Mouse (Mus musculus) heart, postnatal 25 days (tissue): ENCODE measurements around the gene Gm26566. TPM values are rescaled to one million over a fixed set of nuclear protein-coding genes. Genes with fewer than 3 reads are reported as not detected.

Experiments used
- DNase-seq: peaks from one replicate; pipeline ENCODE4 v3.0.0; 2022; ENCODE audit warnings: low spot score
- intact Hi-C: fragments of 180-260 bp; cut with DNase I; formaldehyde crosslinking; loops from one replicate; pipeline ENCODE4 v1.15.1; 2025
- total RNA-seq, 2 experiments: library from RNA; stranded (reverse); gene quantifications; 2 replicates each; pipeline ENCODE4 v1.2.3; 2021

The Gm26566 gene
- total RNA-seq = under 1 TPM; 0.50 to 0.57 TPM

DNA sequence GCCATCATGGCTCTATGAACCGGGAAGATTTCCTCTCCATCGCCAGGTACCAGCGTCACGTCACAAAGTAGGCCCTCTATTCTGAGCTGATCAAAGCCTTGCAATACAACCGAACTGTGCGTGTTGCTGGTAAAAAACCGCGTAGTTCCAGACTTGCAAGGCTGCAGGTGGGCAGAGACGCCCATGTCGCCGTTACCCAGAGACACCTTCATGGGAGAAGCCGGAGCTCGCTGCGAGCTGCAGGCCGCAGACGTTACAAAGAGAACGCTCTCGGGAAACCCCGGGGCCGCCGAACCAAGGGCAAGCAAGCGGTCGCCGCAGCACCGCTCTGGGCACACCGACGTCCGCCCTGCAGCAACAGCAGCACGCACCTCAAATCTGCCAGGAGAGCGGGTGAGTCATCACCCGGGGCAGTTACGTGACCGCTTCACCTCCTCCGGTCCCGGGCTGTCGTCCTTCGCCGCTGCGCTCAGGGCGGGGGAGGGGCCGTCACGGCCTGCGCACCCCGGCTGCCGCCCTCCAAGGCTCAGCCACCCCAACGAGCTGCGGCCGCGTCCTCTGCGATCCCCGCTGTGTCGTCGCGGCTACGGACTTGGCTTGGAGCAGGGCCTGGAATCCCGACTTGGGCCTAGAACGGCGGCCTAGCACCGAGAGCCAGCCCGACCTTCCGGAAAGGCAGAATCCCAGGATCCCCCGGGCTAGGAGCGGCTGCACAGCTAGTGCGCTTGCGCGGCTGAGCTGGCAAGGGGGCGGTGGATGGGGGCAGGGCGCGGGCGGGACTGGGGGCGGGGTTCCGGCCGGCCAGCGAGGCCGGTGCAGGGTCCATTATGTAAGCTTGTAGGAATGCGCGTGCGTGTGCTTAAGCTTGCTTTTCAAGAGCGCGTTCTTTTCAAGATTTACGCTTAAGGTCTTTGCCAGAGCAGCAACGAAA lies at the start of gene Gm26566, which contains the start of gene Klhl9:
TSS of gene Gm26566 (plus strand) at position 15 of the 931 bp plus-strand sequence.
TSS of gene Klhl9 (minus strand) at position 675 of the 931 bp plus-strand sequence.
- DNase-seq = peak; percentile 84
- intact Hi-C loops = no loop called here

DNA sequence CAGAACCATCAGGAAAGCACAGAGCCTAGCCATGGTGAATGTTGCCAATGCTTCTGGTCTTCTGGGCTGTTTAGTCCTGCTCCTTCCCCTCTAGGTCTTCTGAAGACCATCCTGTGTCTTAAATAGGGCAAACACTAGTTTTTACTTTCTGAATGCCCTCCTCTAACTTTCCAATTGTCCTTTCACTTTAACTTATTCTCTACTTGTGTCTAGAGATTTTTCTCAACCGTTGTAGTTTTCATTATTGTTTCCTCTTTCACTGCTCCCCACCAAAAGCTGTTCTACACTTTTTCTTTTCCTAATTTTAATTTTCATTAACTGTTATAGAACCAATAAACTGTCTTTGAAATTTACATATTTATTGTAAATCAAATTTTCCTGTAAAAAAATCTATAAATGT lies 44.8 kb upstream of the Gm26566 start, which contains the start of gene Ifna16:
TSS of gene Ifna16 (minus strand) at position 101 of the 400 bp plus-strand sequence.
- intact Hi-C loops = no loop called here
- DNase-seq = no peak

DNA sequence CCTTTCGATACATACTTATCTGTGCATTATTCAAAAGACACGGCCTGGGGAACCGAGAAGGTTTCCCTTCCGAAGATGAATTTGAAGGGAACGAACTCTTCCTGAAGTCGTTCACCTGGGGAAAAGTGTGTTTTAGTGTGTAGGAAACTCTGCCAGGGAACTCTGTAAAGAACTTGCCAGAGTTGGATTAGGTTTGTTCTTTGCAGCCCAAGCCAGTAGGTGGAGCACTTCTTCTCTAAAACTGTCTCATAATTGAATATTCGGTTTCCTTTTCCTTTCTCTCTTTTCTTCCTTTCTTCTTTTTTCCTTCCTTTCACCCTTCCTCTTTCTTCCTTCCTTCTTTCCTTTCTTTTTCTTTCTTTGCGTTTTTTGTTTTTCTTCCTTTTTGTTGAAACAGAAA lies 41.2 kb upstream of the Gm26566 start:
- no peak for DNase-seq
- intact Hi-C loops = loop anchor here (5.0 kb wide), 1 partner anchor 142 kb away; no protein-coding TSS in a partner anchor

DNA sequence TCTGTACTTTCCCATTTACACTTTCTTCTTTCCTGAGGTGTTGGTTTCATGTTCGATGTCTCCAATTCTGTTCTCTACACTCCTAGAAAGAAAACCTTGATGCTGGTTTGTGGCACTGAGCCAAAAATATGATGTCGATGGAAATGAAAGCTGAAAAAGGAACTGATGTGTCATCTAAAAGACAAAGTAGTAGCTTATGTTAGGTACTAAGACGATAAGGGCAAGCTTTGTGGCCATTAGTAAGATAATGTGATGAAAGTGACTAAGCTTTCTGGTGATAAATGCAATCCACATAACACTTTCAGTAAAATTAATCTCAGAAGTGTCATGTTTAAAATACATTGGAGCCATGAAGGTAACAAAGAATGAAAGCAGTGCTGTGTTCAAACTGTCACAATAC lies 40.3 kb upstream of the Gm26566 start:
- DNase-seq = no peak
- intact Hi-C loops = loop anchor here (5.0 kb wide), 1 partner anchor 141 kb away; no protein-coding TSS in a partner anchor

DNA sequence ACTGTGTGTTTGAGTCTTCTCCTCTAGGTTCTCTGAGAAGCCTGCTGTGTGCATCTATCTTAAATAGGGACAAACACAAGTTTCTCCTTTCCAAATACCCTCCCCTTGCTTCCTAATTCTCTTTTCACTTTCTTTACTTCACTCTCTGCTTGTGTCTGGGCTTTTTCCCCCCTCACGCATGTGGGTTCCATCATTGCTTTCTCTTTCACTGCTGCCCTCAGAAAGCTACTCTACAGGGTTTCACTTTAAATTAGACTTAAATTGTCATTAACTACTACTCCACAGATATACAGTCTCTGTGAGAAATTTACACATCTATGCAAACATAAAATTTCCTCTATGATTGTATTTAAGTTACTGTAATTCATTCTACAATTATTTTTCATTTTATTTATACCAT lies 37.8 kb upstream of the Gm26566 start, which contains the start of gene Ifna2:
TSS of gene Ifna2 (minus strand) at position 101 of the 400 bp plus-strand sequence.
- intact Hi-C loops = loop anchor here (5.0 kb wide), 1 partner anchor 138 kb away; no protein-coding TSS in a partner anchor
- no peak for DNase-seq

DNA sequence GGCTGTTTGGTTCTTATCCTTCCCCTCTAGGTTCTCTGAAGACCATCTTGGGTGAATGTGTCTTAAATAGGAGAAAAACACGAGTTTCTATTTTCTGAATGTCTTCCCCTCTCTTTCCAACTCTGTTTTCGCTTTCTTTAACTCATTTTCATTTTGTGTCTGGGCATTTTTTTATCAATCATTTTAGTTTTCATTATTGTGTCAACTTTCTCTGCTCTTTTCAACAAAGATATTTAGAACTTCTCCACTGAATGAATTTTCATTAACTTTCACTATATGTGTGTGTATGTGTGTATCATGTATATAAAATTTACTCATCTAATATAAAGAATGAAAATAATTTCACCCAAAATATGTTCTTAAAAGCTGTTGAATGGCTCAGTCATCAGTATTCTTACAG lies 30.3 kb upstream of the Gm26566 start, which contains the start of gene Ifnab:
TSS of gene Ifnab (minus strand) at position 101 of the 400 bp plus-strand sequence.
- intact Hi-C loops = no loop called here
- no peak for DNase-seq

DNA sequence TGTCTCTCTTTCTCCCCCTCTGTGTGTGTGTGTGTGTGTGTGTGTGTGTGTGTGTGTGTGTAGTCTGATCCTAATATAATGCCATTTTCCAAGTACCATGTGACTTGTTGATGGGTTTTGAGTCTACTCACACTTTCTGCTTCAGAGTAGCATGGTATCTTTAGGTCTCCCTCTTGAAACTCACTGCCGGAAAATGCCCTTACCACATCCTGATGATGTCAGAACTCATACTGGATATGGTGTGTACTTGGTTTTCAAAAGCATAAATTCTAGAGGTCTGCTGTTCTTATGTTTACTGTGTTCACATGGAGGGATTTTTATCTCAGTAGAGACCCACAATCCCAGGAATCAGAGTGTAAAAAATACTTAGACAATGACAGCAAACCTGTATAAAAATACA lies 29.1 kb upstream of the Gm26566 start:
- DNase-seq = no peak
- intact Hi-C loops = no loop called here

DNA sequence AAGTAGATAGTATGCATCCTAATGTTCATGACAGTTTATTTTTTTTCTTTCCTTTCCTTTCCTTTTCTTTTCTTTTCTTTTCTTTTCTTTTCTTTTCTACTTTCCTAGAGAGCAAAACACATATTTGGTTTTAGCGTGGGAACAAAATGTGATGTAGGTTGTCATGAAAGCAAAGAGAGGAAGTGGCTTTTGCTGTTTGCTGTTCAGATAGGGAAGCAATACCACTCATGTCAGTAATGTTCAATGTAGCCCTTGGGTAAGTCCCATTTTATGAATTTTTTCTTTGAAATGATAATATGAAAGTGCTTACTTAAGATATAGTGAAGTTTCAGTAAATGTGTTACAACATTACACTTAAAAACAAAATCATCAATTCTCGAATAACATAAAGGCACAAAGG lies 28.2 kb upstream of the Gm26566 start:
- DNase-seq = no peak
- intact Hi-C loops = no loop called here

DNA sequence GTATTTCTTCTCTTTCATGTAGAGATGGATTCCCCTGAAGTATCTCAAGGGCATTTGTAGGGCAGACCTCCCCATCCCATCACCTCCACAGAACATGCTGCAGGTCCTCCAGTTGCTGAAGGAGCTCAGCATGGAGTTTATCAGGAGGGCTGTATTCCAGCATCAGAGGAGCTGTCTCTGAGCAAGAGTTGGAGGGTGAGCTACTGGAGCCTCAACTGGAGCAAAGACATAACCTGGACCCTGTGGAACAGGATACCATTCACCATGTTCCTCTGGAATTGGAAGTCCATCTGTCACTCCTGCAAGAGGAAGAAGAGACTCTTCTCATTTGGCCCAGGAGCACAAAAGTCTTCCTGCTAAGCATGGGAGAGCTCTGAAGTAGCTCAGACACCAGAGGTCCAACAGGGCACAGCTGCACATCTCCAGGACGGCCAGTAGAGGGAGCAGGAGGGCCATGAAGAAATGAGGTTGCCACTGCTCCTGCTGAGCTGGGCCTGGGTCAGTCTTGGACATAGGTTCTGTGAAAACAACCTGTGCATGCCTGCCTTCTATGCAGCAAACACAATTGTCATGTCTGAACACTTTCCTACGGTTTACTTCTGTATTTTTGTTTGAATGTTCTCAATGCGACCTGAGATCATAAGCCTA lies 25.2 kb upstream of the Gm26566 start:
- intact Hi-C loops = loop anchor here (1.0 kb wide), 1 partner anchor 32 kb away; no protein-coding TSS in a partner anchor
- peak; percentile 26 for DNase-seq

DNA sequence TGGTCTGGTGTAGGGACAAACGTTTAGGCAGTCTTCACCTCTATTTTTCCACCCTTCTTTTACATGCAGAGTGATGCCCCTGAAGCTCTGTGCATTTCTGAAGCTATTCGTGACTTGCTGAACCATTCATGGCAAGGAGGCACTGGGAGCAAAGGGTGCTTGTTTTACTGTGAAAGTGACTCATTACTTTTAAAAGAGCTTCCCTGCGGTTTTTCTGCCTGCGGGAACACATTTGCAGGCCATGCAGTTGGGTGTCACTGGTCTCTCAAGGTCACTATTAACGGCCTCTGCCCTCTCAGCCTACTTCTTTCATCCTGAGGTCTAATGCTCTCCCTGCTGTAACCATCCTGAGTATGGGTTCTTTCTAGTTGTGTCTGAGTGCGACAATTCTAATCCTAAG lies 24.5 kb upstream of the Gm26566 start:
- DNase-seq = no peak
- intact Hi-C loops = no loop called here

DNA sequence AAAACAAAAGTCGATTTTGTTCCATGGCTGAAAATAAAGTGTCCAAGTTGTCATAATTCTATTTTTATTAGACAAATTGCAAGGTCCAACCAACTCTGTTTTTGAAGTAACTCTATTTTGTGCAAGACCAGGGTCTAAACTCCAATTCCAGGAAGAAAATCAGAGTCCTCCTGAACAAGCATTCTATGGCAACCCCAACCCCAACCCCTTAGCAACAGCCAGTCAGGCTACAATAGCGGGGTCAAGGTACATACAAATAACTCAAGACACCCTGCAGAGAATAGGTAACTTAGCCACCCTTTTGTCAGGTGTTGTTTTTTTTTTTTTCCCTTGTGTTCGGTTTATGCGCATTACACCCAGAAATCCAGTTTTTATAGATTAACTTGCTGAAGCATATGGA lies 23.9 kb upstream of the Gm26566 start:
- intact Hi-C loops = no loop called here

DNA sequence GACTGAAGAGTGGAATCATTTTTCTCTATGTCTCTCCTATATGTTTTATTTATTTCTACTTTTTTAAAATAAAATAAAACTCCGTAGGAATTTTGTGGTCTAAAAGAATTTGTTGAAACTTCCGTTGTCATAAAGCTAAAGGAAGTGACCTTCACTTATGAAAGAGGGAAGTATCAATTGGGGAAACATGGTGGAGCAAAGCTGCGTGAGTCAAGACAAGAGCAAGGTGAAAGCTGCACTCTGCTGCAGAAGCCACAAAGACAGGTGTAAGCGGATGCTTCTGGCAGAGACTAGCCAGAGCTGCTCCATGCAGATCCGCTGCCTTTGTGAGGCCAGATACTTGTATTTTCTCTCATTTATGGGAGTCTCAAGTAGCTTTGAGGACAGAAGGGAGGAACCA lies 22.8 kb upstream of the Gm26566 start:
- no peak for DNase-seq
- intact Hi-C loops = no loop called here

More for the DNA sequence above, 23.9 kb upstream of the Gm26566 start:
- no peak for DNase-seq

DNA sequence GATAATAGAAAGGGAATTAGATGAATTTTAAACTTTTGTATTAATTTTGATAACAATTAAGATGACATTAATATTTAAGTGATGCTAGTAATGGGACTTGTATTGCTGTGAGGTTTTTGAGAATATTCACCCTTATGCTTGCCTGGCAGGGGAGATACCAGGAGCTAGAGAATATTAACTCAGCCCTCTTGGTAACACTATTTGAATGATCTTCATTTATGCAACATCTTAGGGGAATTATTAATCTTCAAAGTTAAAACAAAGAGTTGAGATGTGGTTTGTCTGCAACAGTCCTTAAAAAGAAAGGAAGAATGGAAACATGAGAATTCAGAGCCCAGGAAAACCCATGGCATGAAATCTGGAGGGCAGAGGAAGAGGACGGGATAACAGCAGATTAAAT lies 22.3 kb upstream of the Gm26566 start:
- no peak for DNase-seq
- intact Hi-C loops = no loop called here

DNA sequence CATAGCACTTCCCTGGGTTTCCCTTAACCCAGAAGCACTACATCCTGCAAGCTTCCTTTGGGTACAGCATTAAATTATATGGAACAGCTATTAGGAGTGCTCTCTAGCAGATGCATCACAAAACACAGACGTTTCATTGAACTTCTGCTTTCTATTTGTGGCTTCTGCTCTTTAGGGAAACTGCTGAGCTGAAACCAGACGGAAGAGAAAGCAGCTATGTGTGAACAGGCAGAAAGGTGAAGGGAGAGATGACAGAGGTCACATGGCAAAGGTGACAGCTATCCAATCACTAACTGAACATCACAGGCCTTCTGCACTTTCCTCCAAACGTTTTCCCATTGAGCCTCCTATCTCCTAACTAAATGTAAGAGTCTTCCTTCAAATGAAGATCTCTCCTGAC lies 15.7 kb upstream of the Gm26566 start:
- DNase-seq = no peak
- intact Hi-C loops = no loop called here

DNA sequence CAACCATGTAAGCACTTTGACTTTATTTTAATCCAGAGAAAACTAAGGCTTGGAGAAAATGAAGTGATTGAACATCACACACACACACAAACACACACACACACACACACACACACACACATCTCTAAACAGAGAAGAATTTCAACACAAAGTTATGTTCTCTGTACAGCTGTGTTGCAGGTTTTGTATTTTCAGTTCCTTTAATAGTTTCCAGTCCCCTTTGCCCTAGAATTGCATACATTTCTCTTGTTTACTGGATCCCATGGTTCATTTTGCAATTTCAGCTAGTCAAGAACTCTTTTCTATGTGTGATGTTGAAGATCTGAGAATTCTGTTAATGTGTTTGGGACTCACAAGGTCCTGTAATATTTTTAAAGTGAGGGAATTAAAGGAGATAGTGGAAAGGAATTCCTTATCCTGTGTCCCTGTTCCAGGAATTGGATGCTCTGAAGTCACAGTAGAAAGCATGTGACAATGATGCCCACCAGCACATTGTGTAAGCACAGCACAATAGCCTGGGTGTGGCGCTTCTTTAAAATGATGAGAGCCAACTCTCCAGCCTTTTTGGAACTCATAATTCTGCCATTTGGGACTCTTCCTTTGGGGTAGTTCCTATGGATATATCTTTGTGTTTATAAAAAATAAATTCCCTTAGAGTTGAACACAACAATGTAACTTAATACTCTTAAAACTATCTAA lies 14.3 kb upstream of the Gm26566 start:
- intact Hi-C loops = no loop called here
- no peak for DNase-seq

DNA sequence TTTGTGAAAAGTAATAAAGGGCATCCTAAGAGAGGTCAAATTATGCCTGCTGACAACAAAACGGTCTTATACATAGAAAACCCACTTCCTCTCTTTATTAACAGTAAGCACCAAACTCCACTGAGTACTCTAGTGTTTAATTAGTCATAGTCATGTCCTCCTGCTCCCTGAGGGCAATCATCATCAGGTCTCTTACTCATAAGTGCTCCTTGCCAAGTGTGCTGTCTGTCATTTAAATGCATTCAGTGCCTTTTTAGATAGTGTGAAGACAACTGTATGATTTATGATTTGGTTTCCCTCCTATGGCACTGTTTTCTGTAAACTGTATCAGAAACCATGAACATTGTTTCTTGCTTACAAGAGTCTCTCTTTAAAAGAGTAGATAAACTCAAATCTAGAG lies 7.3 kb upstream of the Gm26566 start:
- DNase-seq = no peak
- intact Hi-C loops = no loop called here

DNA sequence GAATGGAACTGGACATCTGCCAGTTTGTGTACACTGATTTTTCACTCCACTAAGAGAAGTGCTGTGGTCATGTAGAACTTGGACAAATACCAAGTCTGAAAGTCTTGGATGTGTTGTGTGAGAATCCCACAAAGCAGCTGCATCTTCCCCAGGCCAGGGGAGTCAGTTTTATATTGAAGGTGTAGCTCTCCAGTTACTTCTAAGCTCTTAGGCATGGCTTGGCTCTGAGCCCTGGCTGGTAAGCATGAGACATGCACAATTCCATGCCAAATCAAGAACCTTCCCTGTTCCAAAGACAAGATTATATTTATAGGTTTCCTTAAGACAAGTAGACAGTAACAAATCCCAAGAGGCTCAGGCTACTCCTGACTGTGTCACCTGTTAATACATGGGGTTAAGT lies 6.5 kb upstream of the Gm26566 start:
- intact Hi-C loops = no loop called here
- DNase-seq = no peak

DNA sequence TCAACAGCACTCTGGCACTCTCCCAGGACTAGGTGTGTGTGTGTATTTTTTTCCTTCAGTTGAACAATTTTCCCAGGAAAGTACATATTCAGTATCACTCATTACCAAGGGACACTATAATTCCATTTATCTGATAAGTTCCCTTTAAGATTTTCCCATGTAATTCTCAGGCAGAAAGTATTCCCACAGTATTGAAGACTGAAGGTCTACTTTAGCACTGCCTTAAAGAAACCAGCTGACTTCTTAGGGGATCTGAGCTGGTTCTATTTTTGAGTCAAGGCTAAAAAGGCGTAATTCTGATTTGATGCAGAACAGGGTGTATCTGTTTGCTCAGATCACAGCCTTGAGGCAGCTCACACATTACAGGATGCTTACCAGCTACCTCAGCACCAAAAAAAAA lies 2.9 kb upstream of the Gm26566 start:
- DNase-seq = no peak
- intact Hi-C loops = no loop called here

DNA sequence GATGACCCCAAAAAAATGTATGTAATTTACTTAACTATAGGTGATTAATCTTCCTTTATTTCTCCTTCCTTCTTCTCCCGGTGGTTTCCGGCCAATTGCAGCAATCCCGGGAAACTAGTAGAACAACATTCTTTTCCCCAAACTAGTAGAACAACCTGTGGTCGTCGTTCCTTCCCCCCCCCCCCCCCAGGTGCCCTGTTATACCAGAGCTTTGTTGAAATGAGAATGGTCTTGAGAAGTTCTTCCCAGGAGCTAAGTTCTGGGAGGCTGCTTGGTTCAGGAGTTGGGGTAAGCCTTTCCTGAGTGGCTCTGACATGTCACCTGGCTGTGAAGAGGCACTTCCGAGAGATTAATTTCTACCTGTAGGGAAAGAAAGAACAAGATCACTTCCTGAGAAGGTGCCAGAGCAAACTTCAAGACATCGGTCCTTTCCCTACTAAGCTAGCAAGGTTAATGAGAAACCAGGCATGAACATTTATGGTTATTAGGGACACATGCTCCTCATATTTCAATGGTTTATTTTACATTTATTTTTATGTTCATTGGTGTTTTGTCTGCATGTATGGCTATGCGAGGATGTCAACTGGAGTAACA lies 2.0 kb downstream of the Gm26566 start:
- no peak for DNase-seq
- intact Hi-C loops = no loop called here

DNA sequence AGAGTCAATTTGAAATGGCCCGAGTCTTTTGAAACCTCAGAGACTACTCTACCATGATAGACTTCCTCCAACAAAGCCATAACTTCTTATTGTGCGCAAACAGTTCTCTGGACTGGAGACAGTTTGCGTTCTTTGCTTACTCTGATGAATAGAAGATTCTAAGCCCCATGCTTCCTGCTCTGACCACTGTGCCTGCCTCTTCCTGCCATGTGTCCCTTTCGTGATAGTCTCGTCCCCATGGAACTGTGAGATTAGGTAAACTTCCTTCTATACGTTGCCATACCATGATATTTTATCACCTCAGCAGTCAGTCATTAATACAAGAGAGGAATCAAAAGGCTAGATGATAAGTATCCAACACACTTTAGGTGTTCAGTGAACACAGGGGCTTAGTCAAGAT lies 5.1 kb downstream of the Gm26566 start:
- intact Hi-C loops = no loop called here
- DNase-seq = no peak
